Mouse (Mus musculus): ENCODE measurements around the gene Ppil6.

Ppil6 gene

GRCm38 (mm10) chr10:41525696-41526095 is 35.5 kb downstream of the Ppil6 start:
- no peak for DNase-seq (ENCODE audit: low read depth, low spot score)

DNA sequence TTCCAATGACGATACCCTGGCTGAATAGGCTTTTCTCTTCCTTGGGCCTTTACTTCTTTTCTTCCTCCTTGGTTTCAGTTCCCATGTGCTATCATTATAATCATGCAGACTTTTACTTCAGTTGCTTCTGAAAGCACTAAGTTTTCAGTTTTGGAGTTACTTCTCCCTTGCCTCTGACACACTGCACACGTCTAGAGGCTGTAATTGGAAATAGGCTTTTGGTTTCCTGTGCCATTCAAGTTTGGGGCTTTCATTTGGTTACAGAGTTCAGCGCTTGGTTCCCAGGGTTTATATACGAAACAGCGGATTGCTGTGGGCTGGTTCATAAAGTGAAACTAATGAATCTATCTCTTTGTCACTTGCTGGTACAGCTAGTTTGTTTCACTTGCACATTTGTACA is 39.7 kb downstream of the Ppil6 start:
- no peak for DNase-seq (ENCODE audit: low read depth, low spot score)

DNA sequence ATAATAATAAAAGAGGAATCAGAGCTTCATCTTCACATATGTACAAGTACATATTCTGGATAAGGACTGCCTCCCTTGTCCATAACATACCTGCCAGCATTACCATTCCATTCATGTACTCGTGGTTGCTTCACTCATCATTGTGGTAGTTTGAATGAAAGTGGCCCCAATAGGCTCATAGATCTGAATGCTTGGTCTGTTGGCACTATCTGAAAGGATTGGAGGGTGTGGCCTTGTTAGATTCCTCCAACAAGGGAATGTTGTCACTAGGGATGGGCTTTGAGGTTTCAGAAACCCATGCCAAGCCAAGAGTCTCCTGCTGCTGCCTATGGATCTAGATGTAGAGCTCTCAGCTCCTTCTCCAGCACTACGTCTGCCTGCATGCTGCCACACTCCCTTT is 45.8 kb downstream of the Ppil6 start:
- DNase-seq (ENCODE audit: low read depth, low spot score), result peak; percentile 34

GRCm38 (mm10) chr10:41536714-41537113 is 46.5 kb downstream of the Ppil6 start:
- no peak for DNase-seq (ENCODE audit: low read depth, low spot score)

DNA sequence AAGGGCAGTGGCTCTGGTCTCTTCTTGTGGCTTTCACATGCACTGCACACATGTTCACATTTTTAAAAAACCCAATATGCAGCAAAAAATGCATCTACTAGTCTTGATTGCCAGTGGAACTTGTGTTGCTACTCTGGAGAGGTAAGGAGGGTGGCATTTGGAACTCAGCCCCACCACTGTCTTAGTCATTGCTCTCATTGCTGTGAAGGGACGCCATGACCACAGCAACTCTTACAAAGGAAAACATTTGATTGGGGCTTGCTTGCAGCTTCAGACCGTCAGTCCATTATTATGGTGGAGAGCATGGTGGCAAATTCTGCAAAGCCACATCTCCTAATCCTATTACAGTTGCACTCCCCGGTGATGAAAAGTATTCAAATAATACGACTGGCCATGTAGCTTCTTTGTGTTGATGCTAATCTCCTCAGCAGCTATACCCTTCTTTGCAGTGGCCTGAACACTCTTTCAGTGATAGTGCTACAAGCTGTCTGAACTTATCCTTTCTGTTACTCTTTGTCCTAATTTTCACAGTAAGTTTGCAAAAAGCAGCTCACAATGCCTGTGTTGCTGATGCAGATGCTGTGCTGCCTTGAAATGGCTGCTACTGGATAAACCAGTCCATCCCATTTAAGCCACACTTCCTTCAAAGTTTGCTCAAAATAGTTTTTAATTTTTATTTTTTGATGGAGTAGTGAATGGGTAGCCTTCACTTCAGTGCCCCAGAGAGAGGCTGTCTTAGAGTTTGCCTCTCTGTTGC is 47.2 kb downstream of the Ppil6 start:
- no peak for DNase-seq (ENCODE audit: low read depth, low spot score)

DNA sequence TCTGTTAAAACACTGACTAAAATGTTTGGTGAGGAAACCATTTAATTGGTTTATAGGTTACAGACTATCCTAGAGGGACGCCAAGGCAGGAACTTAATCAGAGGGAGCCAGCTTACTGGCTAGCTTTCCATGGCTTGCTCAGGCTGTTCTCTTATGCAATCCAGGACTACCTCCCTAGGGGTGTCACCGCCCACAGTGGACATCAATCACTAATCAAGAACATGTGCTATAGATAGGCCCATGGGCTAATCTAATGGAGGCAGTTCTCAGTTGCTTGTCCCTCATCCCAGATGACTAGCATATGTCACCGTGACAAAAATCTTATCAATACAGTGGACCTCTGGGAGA is 47.7 kb downstream of the Ppil6 start:
- DNase-seq (ENCODE audit: low read depth, low spot score), result no peak

DNA sequence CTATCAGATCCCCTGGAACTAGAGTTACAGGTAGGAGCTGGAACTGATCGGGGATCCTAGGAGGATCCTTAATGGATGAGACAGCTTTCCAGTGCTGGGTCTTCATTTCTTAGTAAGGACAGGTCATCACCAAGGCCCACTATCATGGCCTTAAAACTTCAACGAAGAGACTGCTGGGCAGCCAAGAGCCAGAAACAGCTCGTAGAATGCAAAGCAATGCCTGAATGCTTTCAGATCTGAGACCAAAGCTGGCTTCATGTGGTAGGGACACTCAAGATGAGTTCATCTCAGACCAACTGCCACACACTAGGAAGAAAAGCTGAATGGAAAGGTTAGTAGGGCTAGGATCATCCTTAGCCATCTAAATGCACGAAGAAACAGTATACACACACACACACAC is 48.7 kb downstream of the Ppil6 start:
- DNase-seq (ENCODE audit: low read depth, low spot score), result no peak

DNA sequence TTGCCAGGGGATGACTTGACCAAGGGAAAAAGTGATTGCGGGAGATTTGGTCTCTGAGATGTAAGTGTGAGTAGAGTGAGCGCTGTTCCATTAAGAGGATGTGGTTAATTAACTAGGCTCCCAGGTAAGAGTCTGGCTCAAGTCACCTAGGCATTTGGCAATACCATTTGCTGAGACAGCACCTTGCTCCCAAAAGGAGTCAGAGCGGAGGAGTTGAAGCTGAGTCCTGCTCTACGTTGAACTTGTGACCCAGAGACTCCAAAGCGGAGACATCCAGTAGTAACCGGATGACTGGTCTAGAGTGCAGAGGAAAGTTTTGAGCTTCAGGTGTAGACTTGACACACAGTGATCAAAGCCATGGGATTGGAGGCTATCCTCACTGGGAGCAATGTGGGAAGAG is 51.8 kb downstream of the Ppil6 start:
- peak; percentile 18 for DNase-seq (ENCODE audit: low read depth, low spot score)

DNA sequence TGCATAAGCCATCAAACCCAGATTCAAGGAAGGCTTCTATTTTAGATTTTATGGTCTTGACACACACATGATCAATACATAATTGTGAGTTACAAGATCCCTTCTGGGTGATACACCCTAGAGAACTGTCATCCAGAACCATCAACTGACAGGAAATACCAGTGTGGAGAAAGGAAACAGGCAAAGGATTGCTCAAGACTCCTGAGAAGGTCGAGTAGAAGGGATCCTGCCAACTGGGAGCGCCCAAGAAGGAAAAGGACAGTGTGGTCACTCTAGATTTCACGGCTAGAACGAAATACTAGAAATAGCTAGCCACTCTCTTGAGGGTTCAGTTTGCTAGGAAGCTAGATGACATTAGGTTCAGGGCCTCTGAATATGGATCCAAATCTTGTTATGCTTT is 53.2 kb downstream of the Ppil6 start:
- DNase-seq (ENCODE audit: low read depth, low spot score), result no peak

DNA sequence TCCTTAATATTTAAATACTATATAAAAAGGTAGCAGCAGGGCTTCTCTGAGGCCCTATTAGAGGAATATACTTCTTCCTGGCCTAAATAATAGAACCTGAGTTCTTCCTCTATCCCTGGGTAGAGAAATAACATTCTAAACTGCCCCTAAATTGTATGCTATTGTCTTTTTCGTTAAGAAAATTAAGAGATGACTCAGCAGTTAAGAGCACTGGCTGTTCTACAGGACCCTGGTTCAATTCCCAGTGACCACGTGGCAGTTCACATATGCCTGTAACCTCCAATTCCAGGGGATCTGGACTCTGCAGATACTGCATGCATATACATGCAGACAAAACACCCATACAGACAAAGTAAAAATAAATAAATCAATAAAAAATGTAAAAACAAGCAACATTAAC is 53.6 kb downstream of the Ppil6 start:
- no peak for DNase-seq (ENCODE audit: low read depth, low spot score)

DNA sequence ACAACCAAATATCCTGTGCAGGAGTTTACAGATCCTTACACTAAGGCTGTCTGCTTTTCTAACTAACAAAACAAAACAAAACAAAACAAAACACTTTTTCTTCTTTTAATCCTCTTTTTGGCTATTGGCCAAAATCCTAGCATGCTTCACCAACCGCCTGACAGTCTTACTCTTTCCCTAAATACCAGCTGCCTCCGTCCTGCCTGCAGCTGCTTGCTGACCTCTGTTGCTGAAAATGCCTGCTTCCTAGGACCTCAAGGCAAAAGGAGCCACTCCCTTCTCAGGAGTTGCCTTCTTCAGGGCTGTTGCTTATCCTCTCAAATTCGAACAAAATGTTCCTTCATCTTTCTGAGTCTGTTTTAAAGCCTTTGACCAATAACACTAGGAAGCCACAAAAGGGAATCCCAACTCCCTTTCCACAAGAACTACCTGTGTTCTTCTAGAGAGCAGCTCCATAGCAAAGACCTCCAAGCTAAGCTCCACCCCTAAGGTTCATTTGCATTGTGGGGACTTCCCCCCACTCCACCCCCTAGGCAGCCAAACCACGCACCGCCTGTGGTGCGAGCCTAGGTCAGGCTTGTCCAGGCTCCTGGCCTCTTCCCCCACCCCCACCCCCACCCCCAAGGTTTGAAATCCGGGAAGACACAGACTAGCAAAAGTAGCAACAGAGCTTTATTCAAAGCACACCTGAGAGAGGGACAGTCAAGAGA is 54.4 kb downstream of the Ppil6 start:
- peak; percentile 76 for DNase-seq (ENCODE audit: low read depth, low spot score)

- DNase-seq (ENCODE audit: low read depth, low spot score), result no peak
Observed at GRCm38 (mm10) chr10:41545224-41545755, 55.1 kb downstream of the Ppil6 start.

DNA sequence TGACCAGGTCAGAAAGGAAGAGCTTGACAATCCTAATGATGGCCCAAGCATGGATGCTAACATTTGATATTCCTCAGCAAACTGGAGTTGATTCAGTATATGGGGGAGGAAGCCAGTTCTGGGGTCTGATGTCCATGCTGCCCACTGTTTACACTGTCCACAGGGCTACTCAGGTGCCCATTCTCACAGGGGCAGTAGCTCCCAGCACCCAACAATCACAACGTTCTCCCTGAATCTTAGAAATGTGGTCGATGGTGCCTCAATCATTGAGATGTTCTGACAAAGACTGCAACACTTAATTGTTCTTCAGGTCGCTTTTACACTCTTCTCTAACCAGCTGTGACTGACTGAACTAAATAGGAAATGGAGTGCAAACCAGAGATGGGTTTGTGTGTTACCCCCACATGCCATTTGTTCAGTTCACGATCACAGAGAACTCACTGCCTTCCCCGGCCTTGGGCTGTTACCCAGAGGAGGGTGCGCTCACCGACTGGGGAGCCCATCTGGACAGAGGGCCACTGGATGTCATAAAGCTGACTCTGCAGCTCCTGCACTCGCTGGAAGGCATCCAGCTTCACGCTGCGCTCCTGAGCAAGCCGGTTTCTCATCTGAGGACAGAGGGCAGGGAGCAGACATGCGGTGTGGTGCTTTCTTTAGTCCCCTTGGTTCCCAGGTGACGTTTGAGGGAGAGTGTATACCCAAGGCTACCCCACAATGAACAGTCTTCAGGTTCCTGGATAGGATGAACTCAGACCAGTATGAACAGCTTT is 56.3 kb downstream of the Ppil6 start:
- no peak for DNase-seq (ENCODE audit: low read depth, low spot score)

DNA sequence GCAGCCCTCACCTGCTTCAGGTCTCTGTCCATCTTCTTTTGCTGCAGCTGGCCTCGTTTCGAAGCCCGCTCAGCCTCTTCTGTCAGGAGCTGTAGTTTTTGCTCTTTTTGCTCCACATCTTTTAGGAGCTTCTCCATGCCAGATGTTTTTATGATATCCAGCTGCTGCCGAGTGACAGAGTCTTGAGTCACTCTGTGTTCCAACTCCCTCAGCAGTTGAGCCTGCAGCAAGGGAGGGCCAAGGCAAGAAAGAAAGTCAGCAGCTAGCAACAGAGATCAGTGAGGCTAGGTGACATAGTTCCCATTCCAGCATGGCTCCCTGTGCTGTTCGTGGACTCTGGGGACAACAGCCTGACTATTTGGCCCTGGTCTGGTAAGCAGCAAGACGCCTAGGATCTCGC is 60.5 kb downstream of the Ppil6 start:
- no peak for DNase-seq (ENCODE audit: low read depth, low spot score)

DNA sequence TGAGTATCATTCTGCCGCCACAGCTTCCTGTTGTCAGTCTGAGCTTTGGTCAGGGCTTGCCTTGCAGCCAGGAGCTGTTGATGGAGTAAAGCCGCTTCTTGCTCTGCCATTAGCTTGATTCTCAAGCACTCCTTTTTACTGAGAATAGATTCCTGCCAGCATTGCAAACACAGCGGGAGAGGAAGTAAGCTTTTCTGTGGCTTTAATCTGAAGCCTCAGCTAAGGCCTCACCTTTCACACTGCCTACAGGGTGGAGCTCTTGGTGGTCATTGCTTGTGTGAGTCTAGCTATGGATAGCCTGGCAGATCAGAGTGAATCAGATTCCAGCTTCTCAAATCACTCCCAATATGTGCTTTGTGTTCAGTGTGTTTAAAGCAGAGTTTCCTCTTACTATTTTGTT is 62.1 kb downstream of the Ppil6 start:
- peak; percentile 68 for DNase-seq (ENCODE audit: low read depth, low spot score)

- peak; percentile 25 for DNase-seq (ENCODE audit: low read depth, low spot score)
Observed at GRCm38 (mm10) chr10:41552847-41553589, 62.8 kb downstream of the Ppil6 start.

DNA sequence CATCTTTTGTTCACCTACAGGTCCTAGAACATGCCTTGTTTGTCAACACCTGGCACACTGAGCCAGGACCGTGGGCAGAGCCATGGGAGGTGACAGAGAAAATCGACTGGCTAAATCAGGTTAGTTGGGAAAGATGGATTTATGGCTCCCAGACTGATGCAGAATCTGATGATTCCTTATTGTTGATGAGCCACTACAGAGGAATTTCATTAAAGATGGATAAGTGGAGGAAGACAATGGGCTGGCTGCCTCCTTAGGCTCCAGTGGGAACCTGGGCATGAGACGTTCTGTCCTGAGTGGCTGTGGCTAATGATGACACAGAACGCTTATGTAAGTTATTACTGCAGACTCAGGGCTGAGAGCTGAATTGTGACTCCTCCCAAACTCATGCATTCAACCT is 63.5 kb downstream of the Ppil6 start:
- DNase-seq (ENCODE audit: low read depth, low spot score), result no peak

DNA sequence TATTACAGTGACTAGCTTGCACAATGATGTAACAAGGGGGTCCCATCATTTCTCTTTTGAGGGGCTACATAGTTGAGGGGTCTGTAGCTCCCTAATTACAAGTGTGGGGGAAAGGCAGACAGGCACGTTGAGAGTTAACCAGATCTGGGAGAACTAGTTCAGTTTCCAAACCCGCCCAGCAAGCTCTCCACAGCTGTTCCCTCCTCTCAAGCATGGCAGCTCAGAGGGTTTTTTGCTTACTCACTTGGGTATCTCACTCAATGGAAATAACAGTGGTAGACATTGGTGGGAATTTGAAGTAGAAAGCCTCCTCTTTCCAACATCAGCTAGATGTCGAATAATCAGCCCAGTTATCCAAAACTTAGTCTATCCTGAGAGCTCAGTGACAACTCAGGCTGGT is 64.8 kb downstream of the Ppil6 start:
- no peak for DNase-seq (ENCODE audit: low read depth, low spot score)

DNA sequence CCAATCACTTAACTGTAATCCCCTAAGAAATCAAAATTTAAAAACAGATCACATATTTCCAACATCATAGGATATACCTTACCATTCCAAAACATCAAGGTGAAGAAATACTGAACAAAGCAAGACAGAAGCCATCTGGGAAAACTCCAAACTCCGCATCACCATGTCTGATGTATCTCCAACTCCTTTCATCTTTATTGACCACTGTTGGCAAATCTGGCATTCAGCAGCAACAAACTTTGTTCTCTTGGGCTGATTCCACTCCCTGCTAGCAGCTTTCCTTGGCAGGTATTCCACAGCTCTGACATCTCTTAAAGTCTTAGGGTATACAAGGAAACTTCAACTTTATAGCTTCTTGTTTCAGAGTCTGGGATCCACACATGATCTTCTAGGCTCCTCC is 68.2 kb downstream of the Ppil6 start:
- DNase-seq (ENCODE audit: low read depth, low spot score), result no peak

DNA sequence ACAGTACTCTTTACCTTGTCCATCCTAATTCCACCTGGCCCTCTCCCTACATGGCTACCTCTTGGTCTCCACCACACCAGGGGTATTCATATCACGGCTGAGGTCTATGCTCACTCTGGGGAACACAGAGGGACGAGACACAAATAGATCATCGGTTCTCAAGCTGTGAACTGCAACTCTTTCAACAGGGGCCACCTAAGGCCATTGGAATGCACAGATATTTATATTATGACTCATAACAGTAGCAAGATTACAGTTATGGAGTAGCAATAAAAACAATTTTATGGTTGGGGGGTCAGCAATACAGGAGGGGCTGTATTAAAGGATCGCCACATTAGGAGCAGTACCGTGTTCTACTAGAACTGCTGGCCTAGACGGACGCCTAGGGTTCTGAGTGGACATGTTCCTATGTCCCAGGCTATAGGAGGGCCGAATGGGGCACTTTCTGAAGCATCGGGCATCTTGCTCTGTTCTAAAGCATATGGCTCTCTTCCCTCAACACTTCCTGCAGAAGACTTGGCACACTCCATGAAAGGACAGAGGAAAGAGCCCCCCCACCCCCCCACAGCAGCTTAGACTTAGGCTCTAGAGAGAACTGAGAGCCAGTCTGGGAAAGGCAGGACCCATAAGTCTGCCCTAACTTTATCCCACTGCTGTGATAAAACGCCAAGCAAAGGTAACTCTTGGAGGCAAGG is 71.6 kb downstream of the Ppil6 start:
- DNase-seq (ENCODE audit: low read depth, low spot score), result no peak
